Mouse (Mus musculus) lung, adult 2 months (tissue): Measurements from ENCODE around the gene Cdh23.

Experiments used
- CTCF ChIP-seq: fragments of 200-500 bp; IDR thresholded peaks from 2 replicates; pipeline ENCODE4 v1.5.1; 2011; ENCODE audit warnings: mild to moderate bottlenecking, low read length, control low read depth; ENCODE audit not compliant: insufficient read depth
- POLR2A ChIP-seq: fragments of 200-500 bp; IDR thresholded peaks from 2 replicates; pipeline ENCODE4 v1.6.1; 2011; ENCODE audit warnings: low read depth, mild to moderate bottlenecking, control low read depth, low read length, borderline replicate concordance; ENCODE audit errors: extremely low read depth

- no peak for TF ChIP-seq CTCF
- no peak for TF ChIP-seq POLR2A
These were observed 296.8 kb downstream of the Cdh23 start, which contains the start of gene Gm17455 for GRCm38 (mm10) chr10:60399449-60399848.
